Mouse (Mus musculus): ENCODE results near the gene B4galt1.

B4galt1 gene

DNA sequence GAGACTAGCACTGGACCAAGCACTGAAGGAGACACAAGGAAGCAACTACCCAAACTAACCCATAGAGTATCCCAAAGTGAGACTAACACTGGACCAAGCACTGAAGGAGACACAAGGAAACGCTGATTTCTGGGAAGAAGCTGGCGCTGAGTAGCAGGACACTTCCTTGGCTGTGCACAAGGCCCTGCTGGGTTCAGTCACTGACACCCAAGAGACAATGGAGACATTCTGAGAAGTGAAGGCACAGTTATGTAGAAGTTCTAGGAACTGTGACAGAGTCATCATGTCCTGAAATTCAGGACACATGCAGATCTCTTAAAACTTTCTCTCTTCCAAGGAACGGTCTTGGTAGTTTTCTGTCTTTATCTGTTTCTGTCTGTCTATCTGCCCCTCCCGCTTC lies 16.4 kb upstream of the B4galt1 start:
- no peak for DNase-seq (ENCODE audit: low spot score)

GRCm38 (mm10) chr4:40868554-40869232 lies 14.9 kb upstream of the B4galt1 start:
- no peak for DNase-seq (ENCODE audit: low spot score)

GRCm38 (mm10) chr4:40864361-40864760 lies 10.6 kb upstream of the B4galt1 start:
- no peak for DNase-seq (ENCODE audit: low spot score)

GRCm38 (mm10) chr4:40863340-40863739 lies 9.5 kb upstream of the B4galt1 start:
- no peak for DNase-seq (ENCODE audit: low spot score)

DNA sequence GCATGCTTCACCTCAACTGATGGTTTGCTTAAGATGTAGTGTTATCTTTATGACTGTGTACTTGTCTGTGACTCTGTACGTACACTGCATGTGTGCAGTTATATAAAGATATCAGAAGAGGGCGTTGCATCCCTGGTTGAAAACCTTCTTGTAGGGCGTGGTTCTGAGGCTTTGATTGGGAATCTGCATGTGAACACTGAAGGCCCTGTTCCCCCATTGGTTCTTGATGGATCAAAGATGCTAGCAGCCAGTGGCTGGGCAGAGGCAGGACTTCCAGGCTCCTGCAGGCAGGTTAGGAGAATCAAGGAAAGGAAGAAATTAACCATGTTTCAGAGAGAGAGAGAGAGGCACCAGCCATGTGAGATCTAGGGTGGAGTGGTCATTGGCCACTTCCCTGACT lies 7.3 kb upstream of the B4galt1 start:
- DNase-seq (ENCODE audit: low spot score) = no peak

DNA sequence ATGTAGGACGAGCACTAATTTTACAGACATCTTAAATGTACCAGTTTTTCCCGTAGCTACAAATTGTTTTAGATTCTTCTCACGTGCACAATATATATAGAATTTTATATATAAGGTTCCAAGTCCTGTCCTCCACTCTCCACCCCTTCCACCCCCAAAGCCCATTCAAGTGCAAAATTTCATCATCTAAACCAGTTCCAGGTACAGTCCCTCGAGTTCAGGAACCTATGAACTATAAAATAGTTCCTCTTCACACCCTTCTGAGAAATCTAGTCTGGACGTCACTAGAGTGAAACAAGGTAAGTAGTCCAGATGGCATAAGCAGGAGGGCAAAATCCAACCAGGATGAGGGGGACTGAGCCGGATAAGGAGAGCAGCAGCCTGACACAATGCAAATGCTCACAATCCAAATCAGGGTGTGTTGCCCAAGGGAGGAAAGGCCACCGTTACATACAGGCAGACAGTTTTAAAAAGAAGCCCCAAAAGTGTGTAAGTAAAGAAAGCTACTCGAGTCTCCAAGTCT lies 4.1 kb upstream of the B4galt1 start:
- DNase-seq (ENCODE audit: low spot score) = no peak

- DNase-seq (ENCODE audit: low spot score) = no peak
Measured at GRCm38 (mm10) chr4:40856571-40856970, 2.8 kb upstream of the B4galt1 start.

DNA sequence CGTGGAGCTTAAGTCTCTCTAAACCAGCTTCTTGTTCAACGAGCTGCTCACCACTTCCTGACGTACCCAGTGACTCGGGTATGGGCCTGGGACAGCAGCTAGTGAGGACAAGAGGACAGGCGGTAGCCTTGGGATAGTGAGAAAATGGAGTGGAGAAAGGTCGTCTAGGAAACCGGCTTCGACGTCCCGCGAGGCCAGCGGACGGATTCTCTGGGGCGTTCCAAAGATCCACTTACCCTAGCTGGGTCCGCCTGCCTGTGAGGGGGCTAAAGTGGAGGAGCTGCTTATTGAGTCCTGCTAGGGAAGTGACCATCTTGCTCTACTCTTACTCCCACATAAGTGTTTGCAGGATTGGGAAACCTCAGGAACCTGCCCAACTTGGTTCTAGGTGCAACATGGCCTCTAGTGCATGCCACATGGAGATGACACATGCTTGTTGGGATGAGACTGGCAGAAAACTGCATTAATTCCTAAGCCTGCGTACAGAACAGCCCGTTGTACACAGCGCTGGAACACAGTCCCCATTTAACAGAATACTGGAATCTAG lies 655 bp upstream of the B4galt1 start:
- DNase-seq (ENCODE audit: low spot score) = no peak

DNA sequence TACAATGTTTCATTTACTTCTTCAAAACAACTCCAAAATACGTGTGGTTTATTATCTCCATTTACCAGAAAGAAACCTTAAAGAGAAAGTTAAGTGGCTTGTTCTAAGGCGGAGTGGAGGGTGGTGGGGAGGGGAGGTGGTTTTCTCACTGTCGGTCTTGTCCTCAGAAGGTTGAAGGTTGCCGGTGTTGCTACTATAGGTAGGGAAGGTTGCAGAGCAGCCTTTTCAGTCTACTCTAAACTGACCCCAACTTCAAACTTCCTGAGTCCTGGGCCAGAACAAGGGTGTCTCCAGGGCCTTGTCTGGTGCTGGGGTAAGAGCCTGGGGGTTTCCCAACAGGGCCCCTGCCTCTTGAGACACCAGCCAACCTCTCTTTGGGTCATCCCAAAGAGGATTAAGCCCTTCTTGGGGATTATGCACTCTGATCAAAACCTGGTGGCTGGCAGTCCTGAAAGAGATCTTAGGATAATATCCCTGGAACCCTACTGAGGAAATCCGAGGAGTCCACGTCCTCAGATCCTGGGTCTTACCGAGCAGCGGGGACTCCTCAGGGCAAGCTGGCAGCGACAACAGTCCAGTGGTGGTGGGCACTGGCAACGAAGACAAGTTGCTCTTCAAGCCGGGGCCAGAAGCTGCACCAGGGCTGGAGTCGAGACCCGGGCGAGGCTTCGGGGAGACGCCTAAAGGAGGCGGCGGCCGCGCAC lies 792 bp downstream of the B4galt1 start:
- DNase-seq (ENCODE audit: low spot score) = no peak

- DNase-seq (ENCODE audit: low spot score) = peak; percentile 52
Measured at GRCm38 (mm10) chr4:40852249-40852781, 1.5 kb downstream of the B4galt1 start.

GRCm38 (mm10) chr4:40851763-40852248 lies 2.0 kb downstream of the B4galt1 start:
- DNase-seq (ENCODE audit: low spot score) = no peak

DNA sequence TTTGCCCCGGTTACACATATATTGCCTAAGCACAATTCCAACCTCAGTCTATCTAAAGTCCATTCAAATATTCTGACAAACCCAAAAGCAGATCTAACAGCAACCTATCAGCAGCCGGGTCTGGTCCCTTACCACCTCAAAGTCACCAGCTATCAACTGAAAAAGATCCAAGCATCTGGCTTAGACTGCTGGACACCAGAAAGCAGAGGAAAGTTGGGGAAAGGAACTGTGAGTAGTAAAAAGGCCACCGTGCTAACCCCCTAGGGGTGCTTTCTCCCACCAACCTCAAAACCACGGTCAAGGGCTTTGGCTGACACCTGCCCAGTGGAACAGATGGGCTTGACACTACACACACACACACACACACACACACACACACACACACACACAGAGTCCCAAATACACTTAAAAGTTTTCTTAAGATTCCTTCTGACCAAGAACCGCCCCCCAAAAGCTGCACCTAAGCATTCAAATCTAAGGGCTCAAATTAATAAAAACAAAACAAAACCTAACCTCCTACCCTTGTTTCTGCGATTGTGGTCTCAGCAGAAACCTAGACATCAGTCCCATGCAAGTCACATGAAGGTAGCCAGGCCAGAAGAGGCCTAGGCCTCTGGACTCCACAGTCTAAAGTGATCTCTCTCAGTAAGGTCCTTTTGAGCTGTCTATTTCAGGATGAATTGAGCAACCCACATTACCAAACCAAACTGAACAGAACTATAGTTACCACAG lies 2.6 kb downstream of the B4galt1 start:
- DNase-seq (ENCODE audit: low spot score) = no peak

- DNase-seq (ENCODE audit: low spot score) = peak; percentile 86
Measured at GRCm38 (mm10) chr4:40850582-40850981, 3.2 kb downstream of the B4galt1 start.

GRCm38 (mm10) chr4:40849518-40849917 lies 4.3 kb downstream of the B4galt1 start:
- peak; percentile 86 for DNase-seq (ENCODE audit: low spot score)

- DNase-seq (ENCODE audit: low spot score) = no peak
Measured at GRCm38 (mm10) chr4:40848246-40848645, 5.6 kb downstream of the B4galt1 start.

- no peak for DNase-seq (ENCODE audit: low spot score)
Measured at GRCm38 (mm10) chr4:40847160-40847559, 6.6 kb downstream of the B4galt1 start.

GRCm38 (mm10) chr4:40846143-40846931 lies 7.5 kb downstream of the B4galt1 start:
- DNase-seq (ENCODE audit: low spot score) = peak; percentile 67

DNA sequence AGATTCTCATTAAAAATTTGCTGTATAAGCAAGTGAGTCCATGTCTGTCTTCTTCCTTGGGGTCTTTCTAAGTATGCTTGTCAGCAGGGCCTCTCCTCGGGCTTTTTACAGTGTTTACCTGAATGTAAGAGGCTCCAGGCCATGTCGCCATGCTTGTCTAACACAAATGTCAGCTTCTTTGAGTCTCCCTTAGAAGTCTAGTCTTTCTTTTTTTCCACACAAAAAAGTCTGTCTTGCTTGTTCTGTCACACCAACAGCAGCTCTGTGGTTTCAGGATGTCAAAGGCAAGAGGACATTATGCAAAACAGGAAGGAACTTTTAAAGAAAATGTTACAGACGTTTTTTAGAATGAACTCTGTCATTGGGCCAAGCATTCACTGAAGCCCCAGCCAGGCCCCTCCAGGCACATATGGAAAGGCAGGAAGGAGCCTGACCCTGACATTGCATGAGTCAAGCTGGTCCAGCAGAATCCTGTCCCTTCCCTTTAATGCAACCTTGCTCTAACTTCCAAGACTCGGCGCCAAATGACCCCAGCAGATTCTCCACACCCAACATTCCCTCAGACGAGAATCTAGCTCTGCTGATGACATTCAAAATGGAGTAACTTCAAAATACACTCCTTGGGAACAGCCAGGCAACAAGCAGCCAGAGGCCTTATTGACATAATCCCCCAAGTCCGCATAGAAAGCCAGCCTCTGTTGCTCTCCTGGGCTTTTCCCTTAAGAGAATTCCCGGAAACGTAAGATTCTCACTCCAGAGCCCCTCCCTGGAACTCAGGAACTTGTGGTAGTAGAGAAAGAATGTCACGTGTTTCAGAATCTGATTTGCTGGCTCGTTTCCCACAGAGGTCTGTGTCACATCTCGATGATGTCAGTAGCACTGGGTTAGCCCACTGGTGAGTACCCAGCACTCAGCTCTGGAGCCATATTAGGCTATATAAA lies 8.7 kb downstream of the B4galt1 start:
- DNase-seq (ENCODE audit: low spot score) = no peak

DNA sequence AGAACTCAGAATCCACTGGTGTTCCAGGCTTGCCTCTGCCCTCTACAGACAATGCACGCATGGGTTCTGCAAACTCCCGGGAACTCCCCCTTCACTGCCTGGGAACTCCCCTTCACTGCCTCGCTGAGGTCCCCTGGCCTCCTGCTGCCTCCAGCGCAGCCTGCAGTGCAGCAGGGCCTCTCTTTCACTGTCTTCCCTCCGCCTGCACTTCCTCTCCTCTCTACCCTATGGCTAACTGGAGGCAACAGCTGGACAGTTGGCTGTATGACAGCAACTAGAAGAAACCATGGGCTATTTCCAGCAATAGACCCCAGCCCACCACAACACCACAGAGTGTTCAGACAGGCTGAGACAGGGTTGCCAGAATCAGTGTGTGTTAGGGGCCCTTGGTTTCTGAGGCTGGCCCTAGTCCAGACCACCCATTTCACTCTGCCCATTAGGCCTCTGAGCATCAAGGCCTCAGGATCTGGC lies 9.5 kb downstream of the B4galt1 start:
- no peak for DNase-seq (ENCODE audit: low spot score)

GRCm38 (mm10) chr4:40843726-40844125 lies 10.1 kb downstream of the B4galt1 start:
- DNase-seq (ENCODE audit: low spot score) = no peak
